In the genomic region with DNA sequence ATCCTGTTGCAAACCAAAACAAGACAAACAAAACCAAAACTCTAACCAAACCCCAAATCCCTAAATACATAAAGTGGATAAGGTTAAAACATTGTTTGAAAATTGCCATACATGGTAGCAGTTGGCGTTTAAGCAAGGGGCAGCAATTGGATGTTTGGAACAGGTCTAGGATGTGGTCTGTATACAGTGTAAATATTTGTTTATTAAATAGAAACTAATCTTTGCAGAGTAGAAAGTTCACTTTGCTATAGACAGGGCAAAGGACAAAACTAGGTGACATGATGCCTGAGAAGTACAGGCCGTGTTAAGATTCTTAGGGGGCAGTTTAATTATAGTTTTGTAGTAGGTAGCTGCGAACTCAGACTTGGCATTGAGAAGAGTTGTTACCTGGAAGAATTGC, we compare ENCODE assay signal across 17 mouse cellular contexts.
"Had no signal": no experiment of that assay in that cellular context is flagged by ENCODE, and none has a peak within 500 bp of the region (broad histone marks: within the 10 kb centered on the region; RNA-seq: fewer than 3 reads in every experiment).

No protein-coding gene starts in this region.

- DNase-seq: lung, adult 18-20 months; lung, embryonic 14.5 days; lung, postnatal 10 days; lung, postnatal 4 days; midbrain, embryonic 14.5 days; right cerebral cortex, postnatal 14 days; thymus, adult 2 months; thymus, postnatal 25 days; thymus, postnatal 4 days had no signal

- H3K4me3 ChIP-seq: midbrain, embryonic 10.5 days; midbrain, embryonic 12.5 days; myocyte; neural tube, embryonic 13.5 days; neural tube, embryonic 15.5 days; stomach, embryonic 15.5 days had no signal

- H3K9me3 ChIP-seq: midbrain, embryonic 10.5 days; midbrain, embryonic 12.5 days; neural tube, embryonic 13.5 days; neural tube, embryonic 15.5 days; stomach, embryonic 15.5 days had no signal

- ATAC-seq: midbrain, embryonic 16.5 days had no signal

- H3K4me2 ChIP-seq: lung, embryonic 14.5 days; midbrain, embryonic 12.5 days; neural tube, embryonic 13.5 days; neural tube, embryonic 15.5 days; stomach, embryonic 15.5 days had no signal

- H3K9ac ChIP-seq: lung, embryonic 14.5 days; midbrain, embryonic 12.5 days; neural tube, embryonic 13.5 days; neural tube, embryonic 15.5 days; stomach, embryonic 15.5 days had no signal

- H3K27me3 ChIP-seq: midbrain, embryonic 12.5 days; neural tube, embryonic 13.5 days; neural tube, embryonic 15.5 days; stomach, embryonic 15.5 days had no signal

- H3K4me1 ChIP-seq: midbrain, embryonic 10.5 days; midbrain, embryonic 12.5 days; neural tube, embryonic 13.5 days; neural tube, embryonic 15.5 days; stomach, embryonic 15.5 days had no signal

- H3K27ac ChIP-seq: midbrain, embryonic 10.5 days; midbrain, embryonic 12.5 days; neural tube, embryonic 13.5 days; neural tube, embryonic 15.5 days; stomach, embryonic 15.5 days; stomach, postnatal 0 days had no signal

- H3K36me3 ChIP-seq: midbrain, embryonic 10.5 days; midbrain, embryonic 12.5 days; neural tube, embryonic 13.5 days; neural tube, embryonic 15.5 days; stomach, embryonic 15.5 days had no signal
